Mouse (Mus musculus) embryo, embryonic 11.5 days (tissue): ENCODE data around the gene Sirpa.

Source experiments
- DNase-seq: peaks from one replicate; pipeline ENCODE4 v3.0.0-alpha.2; 2012; ENCODE audit warnings: low read depth, low spot score

Sirpa gene

DNA sequence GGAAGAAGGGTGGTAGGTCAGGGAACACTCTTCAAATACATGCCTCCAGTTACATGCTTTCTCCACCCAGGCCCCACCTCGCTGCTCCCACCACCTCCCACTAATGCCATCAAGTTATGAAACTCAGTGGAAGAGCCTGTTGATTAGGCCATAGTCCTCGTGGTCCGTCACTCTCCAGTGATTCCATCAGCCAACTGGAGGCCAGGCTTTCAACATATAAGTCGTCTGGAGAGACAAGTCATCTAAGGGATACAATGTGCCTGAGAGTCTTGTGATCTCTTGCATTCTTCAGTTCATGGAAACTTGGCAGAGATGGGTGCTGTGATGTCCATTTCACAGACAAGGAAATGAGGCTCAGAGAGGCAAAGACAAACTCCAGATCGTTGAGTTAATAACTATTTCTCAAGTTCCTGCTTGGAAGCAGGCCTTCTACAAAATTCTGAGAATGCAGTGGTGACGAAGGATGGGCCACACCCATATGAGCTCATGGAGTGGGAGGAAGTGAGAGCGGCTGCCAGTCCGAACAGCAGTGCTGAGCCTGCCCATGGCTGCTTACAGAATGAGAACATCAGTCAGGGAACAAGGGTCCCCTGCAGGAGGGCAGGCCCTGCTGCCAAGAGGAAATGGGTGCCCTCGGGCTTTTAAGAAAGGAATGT is 40.6 kb downstream of the Sirpa start:
- no peak for DNase-seq

DNA sequence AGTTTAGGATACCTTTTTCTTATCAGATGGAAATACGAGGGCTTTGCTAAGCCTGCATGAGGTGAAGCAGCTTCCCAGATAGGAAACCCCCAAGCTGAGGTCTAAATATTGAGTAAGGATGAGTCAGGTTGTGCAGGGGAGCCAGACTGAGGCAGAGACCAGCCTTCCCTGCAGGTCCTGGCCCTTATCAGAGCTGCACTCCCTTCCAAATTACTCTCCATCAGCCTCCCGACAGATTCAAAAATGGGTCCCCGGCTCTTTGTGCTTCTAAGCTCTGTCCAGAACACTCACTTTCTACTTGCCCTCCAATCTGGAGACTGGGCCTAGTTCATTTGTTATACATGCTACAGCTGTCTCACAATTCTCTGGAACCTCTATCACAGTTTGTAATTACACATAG is 41.3 kb downstream of the Sirpa start:
- no peak for DNase-seq

DNA sequence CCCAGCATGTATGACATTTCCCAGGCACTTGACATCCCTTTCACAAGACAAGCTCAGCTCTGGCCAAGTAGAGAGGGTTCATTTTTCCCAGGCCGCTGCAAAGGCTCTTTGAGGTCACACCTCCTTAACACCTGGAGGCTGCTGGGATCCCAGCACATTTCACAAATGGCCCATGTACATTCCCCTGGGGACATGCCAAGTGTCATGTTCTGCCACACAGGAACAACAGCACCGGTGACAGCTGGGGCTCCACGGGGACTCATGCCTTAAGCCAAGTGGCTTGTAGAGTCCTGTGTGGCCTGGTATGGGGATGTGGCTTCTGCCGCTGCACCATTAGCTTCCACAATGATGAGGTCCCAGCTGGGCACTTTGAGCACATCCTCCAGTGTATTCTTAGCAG is 60.0 kb downstream of the Sirpa start:
- no peak for DNase-seq

DNA sequence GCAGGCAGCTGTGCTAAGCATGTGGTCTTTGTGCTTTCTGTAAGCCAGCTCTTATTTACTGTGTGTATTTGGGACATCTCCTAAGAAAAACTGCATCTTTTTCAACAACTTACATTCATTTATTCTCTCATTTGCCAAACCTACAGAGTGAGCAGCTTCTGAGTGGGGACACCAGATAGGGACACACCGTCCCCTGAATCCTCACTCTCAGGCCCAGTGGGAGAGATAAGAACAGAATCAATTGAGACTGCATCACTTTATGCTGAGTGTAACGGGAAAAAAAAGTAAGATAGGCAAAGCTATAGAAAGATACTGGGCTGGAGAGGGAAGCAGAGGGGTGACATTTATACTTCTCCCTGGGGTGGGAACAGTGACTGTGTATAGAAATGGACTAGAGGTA is 61.0 kb downstream of the Sirpa start:
- no peak for DNase-seq

DNA sequence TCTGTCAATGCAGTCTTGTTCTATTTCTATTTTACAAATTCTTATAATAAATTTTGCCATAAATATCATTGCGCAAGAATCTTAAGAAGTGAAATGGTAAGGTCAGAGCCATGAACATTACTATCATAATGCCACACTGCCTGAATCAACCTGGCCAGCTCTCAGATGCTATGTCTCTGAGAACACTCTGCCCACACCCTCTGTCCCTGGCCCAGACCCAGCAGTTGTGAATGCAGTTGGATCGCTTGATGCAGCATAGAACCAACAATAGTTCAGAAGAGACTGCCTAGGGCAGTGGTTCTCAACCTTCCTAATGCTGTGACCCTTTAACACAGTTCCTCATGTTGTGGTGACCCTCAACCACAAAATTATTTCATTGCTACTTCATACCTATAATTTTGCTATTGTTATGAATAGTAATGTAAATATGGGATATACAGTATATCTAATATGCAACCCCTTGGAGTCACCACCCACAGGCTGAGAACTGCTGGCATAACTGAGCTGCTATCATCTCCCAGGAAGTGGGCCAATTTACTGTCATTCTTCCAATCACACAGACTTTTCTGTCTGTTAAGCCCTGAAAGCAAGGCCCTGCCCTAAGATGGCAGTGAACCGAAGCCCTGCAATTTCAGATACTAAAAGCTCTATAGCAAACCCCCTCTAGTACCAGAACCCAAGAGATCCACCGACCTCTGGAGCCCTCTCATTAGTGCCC is 61.8 kb downstream of the Sirpa start:
- no peak for DNase-seq

DNA sequence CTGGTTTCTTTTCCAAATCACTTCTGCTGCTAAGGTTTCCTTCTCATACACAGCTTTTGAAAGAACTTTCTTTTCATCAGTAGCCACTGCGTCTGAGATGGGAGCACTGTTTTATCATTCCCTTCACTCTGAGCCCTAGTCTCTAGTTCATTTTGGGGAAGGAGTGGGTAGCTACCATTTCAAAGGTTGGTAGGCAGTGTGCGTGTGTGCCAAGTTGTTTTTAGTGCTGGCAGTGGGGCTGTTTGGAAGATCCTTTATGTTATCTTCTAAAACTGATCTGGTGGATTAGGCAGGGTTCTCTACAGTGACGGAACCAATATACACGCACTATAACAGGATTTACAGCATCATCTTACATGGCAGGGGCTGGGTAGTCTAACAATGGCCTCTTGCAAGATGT is 62.4 kb downstream of the Sirpa start:
- no peak for DNase-seq

DNA sequence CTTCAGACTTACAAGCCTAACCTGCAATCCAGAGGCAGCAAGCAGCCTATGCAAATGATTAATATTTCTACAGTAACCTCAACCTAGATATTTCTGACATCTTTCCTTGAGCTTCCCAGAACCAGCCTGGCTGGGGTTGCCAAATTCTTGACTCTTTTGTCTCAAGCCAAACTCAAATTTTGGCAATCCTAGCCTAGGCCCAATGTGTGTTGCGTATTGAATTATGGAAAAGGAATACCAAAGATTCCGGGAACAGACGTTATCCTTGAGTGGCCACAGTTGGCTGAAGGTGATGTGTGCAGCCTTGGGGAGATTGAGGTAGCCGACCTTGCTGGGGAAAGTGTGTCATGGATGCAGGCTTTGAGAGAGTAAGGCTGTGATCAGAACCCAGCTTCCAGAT is 66.2 kb downstream of the Sirpa start:
- no peak for DNase-seq

DNA sequence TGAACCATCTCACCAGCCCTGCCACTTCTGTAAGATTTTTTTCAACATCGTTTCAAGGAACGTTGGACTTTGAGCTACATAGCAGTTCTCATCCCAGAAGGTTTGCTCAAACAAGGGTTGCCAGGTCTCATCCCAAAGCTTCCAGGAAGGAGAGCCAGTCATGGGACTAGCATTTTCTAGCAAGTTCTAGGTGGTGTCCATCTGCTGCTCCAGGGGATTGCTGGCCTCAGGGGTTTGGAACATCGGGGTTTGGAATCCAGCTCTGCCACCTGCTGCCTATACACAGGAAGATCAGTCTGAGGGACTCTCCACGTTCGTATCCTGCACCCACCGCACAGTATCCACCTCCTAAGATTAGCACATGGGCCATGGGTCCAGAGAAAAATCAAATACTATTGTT is 67.4 kb downstream of the Sirpa start:
- no peak for DNase-seq

DNA sequence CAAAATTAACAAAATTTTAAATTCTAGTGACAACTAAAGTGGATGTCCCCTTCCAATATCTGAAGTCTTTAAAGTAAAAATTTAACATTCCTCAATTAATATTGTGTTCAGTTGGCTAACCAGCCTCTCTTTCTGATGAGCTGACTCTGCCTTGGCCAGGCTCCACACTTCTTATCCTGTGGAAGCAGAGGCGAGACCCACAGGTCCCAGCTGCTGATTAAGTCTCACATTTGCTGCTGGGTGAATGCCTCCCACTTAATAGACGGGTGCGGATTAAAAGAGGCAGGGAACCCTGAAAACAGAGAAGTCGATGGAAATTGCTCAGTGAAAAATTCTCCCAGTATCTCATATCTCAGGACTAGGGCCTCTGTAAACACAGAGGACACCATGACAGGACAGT is 69.8 kb downstream of the Sirpa start:
- no peak for DNase-seq

DNA sequence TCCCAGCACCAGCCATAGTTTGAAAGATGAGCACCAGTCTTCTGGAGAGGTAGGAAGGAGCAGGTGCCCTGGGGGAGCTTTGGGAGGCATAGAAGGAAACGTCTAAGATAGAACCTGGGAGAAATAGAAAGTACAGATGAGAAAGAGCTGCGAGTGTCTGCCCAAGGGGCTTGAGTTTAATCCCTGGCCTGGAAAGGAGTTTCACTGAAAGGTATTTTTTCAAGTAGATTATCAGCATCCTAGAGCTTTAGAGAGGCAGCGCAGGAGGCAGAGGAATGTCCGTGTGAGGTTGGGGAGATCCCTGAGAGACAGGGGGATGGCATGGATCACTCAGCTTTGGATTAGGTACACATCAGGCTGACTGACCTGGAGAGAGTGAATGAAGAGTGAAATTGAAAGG is 79.3 kb downstream of the Sirpa start:
- DNase-seq: no peak

DNA sequence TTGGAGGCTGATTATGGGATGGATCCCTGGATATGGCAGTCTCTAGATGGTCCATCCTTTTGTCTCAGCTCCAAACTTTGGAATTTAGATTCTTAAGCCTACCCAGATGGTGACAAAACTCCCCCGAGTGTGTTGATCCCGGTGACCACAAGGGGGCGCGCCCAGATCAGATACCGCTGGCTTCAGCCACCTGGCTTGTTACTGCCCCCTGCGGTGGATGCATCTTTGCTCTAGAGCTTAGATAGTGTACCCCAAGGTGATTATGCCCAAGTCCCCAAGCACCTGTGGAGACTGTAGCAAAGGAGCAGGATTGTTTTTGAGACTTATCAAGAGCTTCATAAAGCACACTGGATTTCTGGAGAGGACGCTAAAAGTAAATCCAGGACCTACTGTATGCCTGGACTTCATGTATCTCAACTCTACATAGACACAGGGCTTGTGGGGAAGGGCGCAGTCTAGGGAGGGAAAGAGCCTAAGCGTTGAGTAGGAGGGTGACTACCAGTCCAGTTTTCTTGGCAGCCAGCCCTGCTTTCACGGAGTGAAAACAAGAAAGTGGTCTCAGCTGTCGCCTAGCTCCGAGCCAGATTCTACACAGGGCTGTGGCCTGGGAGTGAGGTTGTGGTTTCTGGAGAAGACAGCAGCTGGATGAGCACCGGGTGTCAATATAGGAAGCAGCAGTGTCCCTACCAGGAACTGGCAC is 82.5 kb downstream of the Sirpa start:
- peak; percentile 56 for DNase-seq

DNA sequence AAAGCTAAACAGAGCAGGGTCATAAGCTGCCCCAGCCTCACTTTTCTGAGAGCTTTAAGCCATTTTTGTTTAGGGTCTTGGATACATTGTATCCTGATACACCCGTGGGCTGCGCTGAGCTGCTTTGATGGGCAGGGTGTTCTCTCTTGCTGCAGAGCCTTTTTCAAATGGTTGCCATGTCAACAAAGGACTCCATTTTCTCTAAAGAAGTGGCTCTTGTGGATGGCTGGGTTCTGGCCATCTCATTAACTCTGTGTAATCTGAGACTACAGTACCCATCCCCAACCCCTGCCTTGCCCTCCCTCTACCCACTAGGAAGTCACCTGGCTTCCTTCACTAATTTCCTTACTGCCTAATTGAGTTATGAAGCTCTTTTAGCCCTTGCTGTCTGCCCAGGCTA is 85.0 kb downstream of the Sirpa start:
- DNase-seq: no peak

DNA sequence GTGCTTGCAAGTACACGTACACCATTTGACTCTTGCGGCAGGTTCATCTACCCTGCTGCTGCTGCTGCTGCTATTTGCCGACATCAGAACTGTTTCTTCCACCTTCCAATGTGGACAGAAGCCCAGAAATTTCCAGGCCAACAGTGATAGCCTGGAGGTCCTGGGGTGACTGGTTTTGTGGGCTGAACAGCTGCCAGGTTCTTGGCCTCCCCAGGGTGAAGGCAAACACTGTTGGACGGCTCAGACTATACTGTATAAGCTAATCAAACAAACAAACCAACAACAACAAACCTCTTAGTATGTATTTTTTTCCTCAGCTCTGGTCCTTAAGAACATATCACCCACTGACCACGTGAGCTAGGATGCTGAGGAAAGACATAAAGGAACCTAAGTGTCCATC is 86.4 kb downstream of the Sirpa start:
- DNase-seq: no peak

DNA sequence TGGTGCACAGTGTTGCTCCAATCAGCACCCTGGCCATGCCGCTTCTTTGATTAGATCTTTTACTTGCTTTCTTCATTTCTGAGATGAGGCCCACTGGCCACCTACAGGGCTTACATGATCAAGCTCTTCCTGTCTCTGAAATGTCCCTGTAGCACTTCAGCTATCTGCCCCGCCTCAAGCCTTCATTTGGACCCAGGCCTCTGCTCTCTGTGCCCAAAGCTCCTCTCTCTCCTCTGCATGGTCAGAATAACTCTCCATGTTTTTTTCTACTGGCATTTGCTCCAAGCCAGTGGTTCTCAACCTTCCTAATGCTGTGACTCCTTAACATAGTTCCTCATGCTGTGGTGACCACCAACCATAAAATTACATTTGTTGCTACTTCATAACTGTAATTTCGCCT is 87.6 kb downstream of the Sirpa start:
- no peak for DNase-seq
